Mouse (Mus musculus) spleen, postnatal 36 days (tissue): Measurements from ENCODE around the gene Pi4k2a.

Experiments used
- DNase-seq, 2 experiments: peaks; one replicate each; pipeline ENCODE4 v3.0.0; 2022; ENCODE audit warnings: low spot score in 2 of 2, mixed read lengths in 1 of 2

Gene Pi4k2a

DNA sequence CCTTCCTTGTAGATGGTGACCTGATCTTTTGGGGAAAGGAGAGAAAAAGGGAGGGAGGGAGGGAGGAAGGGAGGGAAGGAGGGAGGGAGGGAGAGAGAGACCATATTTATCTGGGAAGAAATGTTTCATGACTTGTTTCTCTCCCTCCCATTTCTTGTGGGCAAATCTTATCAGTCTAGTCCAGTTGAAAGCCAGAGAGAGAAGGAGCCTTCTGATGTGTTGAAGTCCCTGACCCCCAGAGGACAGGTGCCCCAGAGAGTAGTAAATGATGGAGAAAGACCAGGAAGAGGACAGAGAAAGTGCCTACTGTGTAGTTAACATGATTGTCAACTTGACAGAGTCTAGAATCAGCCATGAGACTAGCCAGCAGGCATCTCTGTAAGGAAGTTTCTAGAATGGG lies 44.8 kb downstream of the Pi4k2a start:
- DNase-seq = no peak

DNA sequence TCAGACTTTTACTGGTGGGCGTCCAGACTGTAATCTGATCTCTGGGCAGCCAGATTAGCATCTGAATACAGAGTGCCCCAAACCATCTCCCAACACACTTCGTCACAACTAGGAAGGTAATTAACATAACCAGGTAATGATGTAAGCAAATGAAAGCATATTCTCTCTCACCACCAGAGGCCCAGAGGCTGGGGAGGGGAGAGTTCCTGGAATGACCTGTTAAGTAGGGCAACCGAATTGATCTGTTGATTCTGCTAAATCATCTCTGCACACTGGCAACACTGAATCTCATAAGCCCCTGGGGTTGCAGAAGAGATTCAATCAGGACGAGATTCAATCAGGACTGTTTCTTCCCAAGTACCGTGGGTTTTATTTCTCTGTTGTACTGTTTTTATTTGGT lies 45.9 kb downstream of the Pi4k2a start:
- DNase-seq = no peak

DNA sequence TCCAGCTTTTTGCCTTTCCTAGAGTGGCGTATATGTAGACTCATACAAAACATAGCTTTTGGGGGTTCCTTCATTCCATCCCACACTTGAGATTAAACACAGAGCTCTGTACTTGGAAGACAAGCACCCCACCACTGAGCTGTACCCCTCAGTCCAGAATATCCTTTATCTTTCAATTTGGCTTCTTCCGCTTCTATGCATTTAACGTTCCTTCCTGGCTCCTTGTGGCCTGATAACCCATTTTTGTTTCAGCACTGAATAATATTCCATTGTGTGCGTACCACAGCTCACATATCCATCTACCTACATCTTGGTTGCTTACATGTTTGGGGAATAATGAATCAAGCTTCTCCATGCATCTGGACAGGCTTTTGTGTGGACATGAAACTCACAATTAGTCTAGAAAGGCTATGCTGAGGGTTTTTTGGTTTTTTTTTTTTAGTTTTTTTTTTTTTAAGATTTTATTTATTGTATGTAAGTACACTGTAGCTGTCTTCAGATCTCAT lies 47.0 kb downstream of the Pi4k2a start:
- DNase-seq = no peak

DNA sequence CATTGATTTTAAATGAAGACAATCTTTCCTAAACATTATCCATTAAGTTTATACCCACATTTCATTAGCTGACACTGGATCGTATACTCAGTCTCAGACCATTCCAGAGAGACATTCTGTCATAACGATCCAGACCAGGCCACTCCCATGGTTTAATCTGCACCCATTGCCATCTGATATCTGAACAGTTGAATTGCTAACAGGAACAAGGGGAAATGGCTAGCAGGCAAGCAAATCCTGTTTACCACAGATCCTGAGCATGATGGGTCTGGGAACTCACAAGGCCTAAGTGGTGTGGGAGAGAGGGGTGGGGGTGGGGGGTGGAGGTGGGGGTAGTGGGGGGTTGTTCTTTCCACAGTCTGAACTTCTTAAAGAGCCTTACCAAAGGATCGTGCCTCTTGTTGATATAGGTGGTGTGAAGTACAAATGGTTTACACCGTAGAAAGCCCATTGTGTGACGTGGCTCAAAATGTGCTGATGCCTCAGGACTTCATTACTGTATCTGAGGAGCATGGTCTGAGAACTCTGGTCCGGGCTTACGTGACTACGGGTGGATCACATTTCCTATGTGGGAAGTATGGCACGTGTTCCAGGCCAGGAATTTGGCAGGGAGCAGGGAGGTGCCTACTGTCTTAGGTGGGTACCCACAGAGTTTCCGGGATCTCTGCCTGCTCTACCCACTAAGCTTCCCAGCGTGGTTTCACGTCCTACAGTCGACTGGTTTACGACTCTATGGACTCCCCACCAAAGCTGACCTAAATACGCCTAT lies 48.4 kb downstream of the Pi4k2a start:
- DNase-seq = no peak

DNA sequence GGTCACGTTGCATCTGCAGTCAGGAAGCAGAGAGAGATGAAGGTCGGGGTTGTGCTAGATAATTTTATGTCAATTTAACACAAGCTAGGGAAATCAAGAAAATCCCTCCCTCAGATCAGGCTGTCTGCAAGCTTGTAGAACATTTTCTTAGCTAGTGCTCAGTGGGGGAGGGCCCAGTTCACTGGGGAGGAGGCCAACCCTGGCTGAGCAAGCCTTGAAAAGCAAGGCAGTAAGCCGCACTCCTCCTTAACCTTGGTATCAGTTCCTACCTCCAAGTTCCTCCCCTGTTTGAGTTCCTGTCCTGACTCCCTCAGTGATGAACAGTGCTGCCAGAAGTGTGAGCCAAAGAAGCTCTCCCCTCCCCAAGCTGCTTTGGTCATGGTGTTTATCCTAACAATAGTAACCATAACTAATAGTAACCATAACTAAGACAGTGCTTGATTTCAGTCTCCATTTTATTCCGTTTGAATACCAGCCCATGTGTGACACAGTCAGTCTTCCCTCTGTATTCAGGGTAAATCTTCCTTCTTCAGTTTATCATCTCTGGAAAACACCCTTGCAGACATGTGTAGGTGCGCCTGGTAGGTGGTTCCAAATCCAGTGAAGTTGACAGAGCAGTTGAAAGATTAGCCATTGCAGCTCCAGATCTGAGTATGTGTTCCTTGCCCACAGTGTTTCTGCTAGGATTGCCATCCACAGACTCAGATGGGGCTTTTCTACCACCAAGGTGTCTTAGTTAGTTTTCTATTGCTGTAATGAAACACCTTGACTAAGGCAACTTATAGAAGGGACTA lies 49.7 kb downstream of the Pi4k2a start:
- no peak for DNase-seq

DNA sequence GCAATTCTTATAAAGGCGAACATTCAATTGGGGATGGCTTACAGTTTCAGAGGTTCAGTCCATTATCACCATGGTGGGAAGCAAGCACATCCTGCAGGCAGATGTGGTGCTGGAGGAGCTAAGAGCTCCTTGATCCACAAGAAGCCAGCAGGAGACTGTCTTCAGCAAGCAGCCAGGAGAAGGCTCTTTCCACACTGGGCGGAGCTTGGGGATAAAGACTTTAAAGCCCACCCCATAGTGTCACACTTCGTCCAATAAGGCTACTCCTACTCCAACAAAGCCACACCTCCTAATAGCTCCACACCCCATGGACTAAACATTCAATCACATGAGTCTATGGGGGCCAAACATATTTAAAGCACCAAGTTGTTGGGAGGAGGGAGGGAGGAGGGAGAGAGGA lies 51.7 kb downstream of the Pi4k2a start:
- no peak for DNase-seq

DNA sequence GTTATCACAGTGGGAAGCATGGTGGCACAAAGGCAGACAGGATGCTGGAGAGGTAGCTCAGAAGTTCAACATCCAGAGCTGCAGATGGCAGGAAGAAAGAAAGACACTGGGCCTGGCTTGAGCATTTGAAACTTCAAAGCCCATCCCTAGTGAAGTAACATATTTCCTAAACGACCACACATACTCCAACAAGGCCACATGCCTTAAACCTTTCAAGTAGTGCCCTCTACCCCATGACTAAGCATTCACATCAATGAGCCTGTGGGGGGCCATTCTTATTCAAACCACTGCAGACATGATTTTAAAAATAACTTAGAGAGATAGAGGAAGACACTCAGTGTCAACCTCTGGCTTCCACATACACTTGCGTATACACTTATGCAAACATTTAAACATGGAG lies 52.5 kb downstream of the Pi4k2a start:
- no peak for DNase-seq

DNA sequence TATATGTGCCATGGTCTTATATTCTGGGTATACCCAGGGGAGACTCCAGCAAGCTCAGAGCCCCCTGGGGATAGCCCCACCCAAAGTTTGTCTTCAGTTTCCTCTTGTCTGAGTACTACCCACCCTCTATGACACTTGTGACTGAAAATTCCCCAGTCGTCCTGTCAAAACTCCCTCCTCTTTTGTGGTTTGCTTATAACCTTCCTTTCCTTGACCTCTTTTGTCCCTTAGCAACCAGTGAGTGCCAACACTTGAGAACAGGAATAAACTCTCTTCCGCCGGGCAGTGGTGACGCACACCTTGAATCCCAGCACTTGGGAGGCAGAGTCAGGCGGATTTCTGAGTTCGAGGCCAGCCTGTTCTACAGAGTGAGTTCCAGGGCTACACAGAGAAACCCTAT lies 53.8 kb downstream of the Pi4k2a start:
- DNase-seq = no peak

DNA sequence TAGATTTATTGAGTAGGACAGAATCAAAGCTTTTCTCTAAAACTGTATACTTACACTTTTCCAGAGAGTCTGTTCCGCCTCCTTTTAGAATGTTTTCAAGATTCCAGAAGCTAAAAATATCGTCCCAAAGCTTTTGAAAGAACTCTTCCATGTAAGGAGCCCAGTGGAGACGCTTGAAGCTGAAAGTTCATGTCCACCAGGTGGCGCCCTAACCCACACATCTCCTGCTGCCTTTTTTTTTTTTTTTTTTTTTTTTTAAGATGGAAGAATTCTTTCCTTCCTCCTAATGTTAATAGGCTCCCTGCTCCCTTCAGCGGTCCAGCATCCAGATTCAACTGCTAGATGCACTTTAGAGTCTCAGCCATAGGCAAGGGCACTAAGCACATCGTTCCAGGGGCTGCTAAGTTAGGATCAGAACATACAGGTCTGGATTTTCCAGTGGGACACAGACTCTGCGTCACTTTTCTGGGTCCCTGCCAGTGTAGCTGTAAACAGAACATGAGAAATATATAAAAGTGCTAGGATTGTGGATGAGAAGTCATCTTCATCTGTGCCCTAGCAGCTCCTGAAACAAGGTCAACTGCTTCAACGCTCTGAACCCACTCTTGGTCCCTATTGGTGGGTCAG lies 54.4 kb downstream of the Pi4k2a start:
- DNase-seq = peak; percentile 56 to 69

DNA sequence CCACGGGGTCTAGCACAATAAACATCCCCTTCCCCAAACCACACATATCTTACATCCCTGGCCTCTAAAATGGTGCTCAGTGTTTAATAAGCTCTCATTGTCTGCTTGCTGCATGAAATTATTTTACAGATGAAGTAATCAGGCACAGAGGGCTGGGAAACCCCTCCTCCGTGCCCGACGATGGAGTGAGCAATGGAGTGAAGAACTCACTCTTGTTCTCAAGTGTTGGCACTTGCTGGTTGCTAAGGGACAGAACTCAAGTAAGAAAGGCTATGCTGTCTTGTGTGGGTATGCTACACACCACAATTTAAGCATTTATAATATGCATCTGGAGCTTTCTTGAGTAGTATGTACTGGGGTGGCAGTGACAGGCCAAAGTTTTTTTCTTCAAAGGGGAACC lies 54.9 kb downstream of the Pi4k2a start:
- DNase-seq = no peak

DNA sequence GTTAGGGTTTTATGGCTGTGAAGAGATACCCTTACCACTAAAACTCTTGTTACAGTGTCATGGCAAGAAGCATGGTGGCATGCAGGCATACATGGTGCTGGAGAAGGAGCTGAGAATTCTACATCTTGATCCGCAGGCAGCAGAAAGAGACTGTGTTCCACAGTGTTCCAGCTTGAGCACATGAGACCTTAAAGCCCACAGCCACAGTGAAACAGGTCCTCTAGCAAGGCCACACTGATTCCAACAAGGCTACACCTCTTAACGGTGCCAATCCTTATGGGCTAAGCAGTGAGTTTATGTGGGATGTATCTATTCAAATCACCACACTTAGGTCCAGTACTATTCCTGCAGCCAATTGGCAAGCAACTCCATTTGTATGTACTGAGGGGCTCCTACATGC lies 55.5 kb downstream of the Pi4k2a start:
- DNase-seq = no peak

DNA sequence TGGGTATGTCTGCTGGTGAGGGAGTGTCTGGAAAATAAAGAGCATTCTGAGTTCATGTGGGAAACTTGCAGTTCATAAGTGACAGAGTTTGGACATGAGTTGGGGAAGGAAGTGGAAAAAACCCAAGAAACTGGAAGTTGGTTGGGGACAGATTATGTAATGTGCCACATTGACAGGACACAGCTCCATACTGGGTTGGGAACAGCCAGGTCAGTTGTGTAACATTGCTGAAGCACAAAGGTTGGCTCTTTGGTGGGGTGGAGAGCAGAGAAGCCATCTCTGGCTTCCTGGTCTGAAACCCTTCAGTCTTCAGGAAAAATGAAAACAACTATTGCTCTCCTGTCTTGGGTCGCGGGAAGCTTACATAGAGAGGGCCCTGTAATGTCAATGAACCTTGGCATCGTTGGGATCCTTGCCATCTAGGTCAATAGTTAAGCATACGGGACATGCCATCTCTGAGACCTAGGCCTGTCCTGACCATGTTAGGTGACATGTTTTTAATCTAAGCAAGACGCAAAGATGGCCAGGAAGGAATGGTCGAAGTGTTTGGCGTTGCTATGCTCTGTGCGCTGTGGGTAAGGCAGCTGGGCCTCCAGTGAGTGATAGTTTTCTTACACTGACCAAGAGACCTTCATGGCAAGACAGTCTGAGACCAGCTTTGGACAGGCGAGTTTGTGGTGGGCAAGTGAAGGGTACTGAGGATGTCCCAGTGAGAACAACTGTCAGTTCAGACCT lies 56.2 kb downstream of the Pi4k2a start:
- no peak for DNase-seq

DNA sequence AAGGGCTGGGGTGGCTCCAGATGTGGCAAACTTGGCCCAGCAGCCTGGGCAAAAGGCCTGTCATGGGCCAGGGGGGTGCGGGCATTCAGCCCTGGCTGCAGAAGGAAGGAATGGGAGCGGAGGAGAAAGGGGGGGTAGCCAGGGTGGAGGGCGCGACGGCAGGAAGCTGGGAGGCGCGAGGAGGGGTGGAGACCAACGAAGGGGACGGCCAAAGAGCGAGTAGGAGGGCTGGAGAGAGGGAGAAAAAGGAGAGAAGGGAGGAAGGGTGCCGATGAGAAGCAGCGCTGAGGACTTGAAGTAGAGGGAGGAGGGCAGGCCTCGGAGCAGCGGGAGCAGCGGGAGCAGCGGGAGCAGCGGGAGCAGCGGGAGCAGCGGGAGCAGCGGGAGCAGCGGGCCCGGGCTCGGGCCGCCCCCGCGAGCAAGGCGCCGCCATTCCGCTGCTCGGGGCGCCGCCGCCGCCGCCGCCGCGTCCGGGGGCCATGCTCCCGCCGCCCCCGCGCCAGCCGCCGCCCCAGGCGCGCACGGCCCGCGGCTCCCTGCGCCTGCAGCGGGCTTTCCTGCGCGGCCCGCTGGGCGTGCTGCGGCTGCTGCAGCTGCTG lies 57.0 kb downstream of the Pi4k2a start, which contains the start of gene Marveld1:
TSS of gene Marveld1 (plus strand) at position 231 of the 599 bp plus-strand sequence.
- DNase-seq = peak; percentile 40 to 48

DNA sequence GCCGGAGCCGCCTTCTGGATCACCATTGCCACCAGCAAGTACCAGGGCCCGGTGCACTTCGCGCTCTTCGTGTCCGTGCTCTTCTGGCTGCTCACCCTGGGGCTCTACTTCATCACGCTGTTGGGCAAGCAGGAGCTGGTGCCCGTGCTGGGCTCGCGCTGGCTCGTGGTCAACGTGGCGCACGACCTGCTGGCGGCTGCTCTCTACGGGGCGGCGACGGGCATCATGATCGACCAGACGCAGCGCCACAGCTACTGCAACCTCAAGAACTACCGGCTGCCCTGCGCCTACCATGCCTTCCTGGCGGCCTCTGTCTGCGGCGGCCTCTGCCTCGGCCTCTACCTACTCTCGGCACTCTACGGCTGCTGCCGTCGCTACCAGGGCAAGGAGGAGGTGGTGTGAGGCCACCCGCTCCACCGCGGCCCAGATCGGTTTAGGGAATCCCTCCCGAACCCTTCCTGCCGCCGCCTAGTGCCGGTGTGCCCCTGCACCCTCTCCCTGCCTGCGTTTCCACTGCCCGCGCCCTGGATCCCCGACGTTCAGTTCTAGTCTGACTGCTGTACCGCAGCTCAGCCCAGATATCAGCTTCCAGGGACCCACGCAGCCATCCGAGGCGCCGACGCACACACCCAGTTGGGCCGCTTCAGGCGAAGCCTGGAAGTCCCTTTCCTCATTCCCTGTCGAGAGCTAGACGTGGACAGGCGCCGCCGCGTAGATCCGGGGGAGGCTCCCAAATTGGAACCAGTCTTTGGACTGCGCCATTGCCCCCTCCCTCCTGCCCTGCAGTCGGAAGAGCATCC lies 57.7 kb downstream of the Pi4k2a start:
- no peak for DNase-seq

DNA sequence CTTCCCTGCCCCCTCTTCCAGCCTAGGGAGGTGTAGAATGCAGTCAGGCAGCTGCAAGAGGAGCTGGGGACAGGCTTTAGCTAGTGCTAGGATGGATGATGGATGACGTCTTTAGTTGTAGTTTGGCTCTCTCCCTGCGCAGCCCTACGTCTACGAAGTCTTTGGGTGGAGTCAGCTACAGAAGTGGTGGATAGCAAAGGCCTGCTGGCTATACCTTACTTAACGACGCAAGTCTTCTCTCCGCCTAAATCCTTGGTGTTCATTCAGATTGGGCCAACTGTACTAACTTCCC lies 58.2 kb downstream of the Pi4k2a start:
- DNase-seq = no peak

DNA sequence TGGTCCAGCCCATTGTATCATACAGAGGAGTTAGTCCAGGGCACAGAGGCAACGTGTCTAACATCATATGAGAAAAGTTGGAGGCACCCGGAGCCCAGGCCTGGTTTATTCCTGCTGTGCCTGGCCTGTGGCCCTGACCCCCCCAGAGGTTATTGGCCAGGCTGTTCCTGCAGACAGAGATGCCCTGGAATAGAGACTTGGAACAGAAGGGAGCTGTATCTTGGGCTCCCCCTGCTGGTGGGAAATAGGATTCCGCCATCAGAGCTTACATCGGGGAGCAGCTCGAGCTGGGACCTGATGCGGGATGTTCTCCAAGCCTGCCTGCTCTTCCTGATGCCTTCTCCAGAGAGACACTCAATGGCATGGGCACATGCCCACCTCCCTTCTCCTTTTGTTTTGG lies 61.7 kb downstream of the Pi4k2a start:
- DNase-seq = peak; percentile 39 to 60

DNA sequence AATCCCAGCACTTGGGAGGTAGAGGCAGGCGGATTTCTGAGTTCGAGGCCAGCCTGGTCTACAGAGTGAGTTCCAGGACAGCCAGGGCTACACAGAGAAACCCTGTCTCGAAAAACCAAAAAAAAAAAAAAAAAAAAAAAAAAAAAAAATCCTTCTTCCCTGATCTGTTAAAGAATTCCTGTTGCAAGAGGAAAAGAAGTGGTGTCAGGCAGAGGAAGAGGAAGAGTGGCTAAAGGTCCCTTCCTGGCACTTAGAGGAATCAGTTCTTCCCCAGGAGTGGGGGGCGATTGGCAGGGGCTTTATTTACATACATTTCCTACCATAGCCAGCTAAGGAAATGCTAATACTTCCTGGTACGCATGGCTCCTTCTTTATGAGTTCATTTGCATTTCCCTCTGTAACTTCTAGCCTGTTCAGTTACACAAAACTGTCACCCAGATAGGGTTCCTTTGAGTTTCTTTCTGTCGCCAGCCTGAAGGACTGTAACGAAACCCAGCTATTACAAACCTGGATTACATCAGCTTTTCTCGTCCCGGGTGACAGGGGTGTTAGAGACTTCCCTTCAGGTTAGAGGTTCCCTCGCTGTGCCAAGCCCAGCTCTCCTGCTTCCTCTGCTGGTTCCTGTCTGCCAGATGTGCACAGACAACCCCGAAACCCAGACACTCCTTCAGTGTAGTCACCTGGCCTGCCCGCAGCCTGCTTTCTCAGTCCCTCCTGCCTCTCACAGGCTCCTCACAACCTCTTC lies 67.4 kb downstream of the Pi4k2a start:
- DNase-seq = no peak

DNA sequence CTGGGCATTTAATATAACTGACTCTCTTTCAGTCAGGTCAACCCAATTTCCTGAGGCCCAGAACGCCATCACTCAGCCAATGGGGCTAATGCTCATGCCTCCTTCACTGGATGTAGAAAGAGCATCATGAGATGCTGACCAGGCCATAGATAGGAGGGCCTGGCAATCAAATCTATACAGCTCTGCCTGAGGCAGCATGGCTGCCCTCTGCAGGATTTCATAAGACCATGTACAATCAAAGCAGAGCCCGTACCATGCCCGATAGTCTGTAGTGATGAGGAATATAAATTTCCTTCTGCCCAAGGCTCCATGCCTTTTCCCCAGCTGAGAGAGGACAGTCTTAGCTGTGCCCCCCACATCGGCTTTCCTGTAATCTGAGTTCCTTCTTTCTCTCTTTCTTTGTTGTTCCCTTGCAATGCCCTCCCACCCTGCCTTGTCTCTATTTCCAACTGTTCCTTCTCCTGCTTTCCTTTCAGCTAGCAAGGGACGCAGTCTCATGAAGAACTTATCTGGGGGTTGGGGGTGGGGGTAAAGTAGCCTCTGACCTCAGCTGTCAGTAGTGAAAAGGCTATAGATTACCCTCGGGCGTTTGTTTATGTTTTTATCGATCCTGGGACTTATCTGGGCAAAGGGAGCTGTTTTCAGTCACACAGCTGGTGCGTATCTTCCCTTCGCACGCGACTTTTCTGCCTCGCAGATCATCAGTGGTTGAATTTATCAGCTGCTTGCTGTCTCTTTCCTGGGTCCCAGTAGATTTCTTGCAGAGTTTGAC lies 68.2 kb downstream of the Pi4k2a start:
- no peak for DNase-seq

DNA sequence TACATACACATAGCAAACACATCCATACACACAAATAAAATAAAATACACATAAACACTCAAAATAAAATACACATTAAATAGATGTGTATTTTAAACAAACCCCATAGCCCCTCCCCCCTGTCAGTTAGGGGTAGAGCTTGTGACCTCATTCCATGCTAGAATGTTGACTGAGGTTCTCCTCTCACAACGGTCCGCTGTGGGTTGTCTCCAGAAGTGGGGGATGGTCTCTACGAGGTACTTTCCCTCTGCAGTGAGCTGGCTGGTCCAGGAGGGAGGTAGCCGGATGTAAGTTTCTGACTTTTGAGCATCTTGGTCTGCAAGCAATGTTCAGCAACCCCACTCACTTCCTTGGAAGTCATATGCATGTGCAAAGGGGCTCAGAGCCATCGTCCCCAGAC lies 73.5 kb downstream of the Pi4k2a start, which contains the start of gene Zfyve27:
TSS of gene Zfyve27 (plus strand) at position 188 of the 400 bp plus-strand sequence.
- no peak for DNase-seq
